Mouse (Mus musculus) myocyte (in vitro differentiated cells): ENCODE results near the gene Nim1k. TPM values are rescaled to one million over a fixed set of nuclear protein-coding genes. Genes with fewer than 3 reads are reported as not detected.

Source experiments
- H3K27me3 ChIP-seq: one replicate; pipeline ENCODE4 v1.6.1; 2011; ENCODE audit not compliant: control insufficient read depth, insufficient read depth, insufficient read length
- H3K36me3 ChIP-seq: one replicate; pipeline ENCODE4 v1.6.1; 2011; ENCODE audit not compliant: control insufficient read depth, insufficient read depth
- H3K4me2 ChIP-seq: one replicate; pipeline ENCODE4 v1.6.1; 2011; ENCODE audit warnings: low read depth, control low read depth
- H3K4me3 ChIP-seq: one replicate; pipeline ENCODE4 v1.5.1; 2011; ENCODE audit warnings: mild to moderate bottlenecking, control low read depth, moderate library complexity
- H3K79me2 ChIP-seq: one replicate; pipeline ENCODE4 v1.6.1; 2011; ENCODE audit not compliant: control insufficient read depth, insufficient read depth
- H3ac ChIP-seq: one replicate; pipeline ENCODE4 v1.6.1; 2011; ENCODE audit not compliant: control insufficient read depth, insufficient read length
- CEBPB ChIP-seq: IDR thresholded peaks from 2 replicates; pipeline ENCODE4 v1.6.1; 2011; ENCODE audit warnings: mild to moderate bottlenecking, moderate library complexity; ENCODE audit not compliant: poor library complexity, insufficient read depth, severe bottlenecking
- E2F4 ChIP-seq: IDR thresholded peaks from one replicate; pipeline ENCODE4 v1.6.1; 2011; ENCODE audit warnings: mild to moderate bottlenecking, control low read depth, moderate library complexity; ENCODE audit not compliant: insufficient read depth
- MAX ChIP-seq: IDR thresholded peaks from one replicate; pipeline ENCODE4 v1.6.1; 2011; ENCODE audit warnings: low read depth, mild to moderate bottlenecking, control low read depth
- MYOD1 ChIP-seq, 3 experiments: IDR thresholded peaks; one replicate each; pipeline ENCODE4 v1.6.1; 2011; ENCODE audit warnings: control low read depth in 2 of 3, low read depth in 2 of 3, mild to moderate bottlenecking in 2 of 3, moderate library complexity in 1 of 3; ENCODE audit not compliant: insufficient read length in 2 of 3, control insufficient read depth in 1 of 3
- MYOG ChIP-seq, 3 experiments: IDR thresholded peaks; one replicate each; pipeline ENCODE4 v1.6.1; 2011; ENCODE audit warnings: control low read depth in 2 of 3, low read depth in 2 of 3, mild to moderate bottlenecking in 2 of 3; ENCODE audit not compliant: insufficient read length in 2 of 3, control insufficient read depth in 1 of 3, insufficient read depth in 1 of 3
- POLR2A ChIP-seq: IDR thresholded peaks from one replicate; pipeline ENCODE4 v1.6.1; 2011; ENCODE audit warnings: low read depth, mild to moderate bottlenecking, control low read depth, moderate library complexity; ENCODE audit not compliant: insufficient read length
- POLR2AphosphoS2 ChIP-seq: IDR thresholded peaks from one replicate; pipeline ENCODE4 v1.6.1; 2011; ENCODE audit warnings: low read depth, control low read depth; ENCODE audit not compliant: insufficient read length
- REST ChIP-seq: IDR thresholded peaks from one replicate; pipeline ENCODE4 v1.6.1; 2011; ENCODE audit warnings: mild to moderate bottlenecking, control low read depth, moderate library complexity; ENCODE audit not compliant: insufficient read depth, insufficient read length
- SRF ChIP-seq: IDR thresholded peaks from one replicate; pipeline ENCODE4 v1.6.1; 2011; ENCODE audit warnings: low read depth; ENCODE audit not compliant: control insufficient read depth, insufficient read length
- TCF12 ChIP-seq: IDR thresholded peaks from one replicate; pipeline ENCODE4 v1.6.1; 2011; ENCODE audit warnings: mild to moderate bottlenecking, control low read depth; ENCODE audit not compliant: poor library complexity, insufficient read depth, severe bottlenecking
- TCF3 ChIP-seq: IDR thresholded peaks from one replicate; pipeline ENCODE4 v1.6.1; 2011; ENCODE audit warnings: low read depth, control low read depth; ENCODE audit not compliant: insufficient read length
- USF1 ChIP-seq: IDR thresholded peaks from one replicate; pipeline ENCODE4 v1.6.1; 2011; ENCODE audit warnings: low read depth, mild to moderate bottlenecking, control low read depth, moderate library complexity
- polyA plus RNA-seq: library from polyadenylated mRNA; unstranded; fragments of >200 nt; fragmentation: generic; extraction: Trizol; gene quantifications from one replicate; pipeline ENCODE4 v1.2.1, GENCODE M21; 2012; ENCODE audit warnings: missing spikeins

Nim1k gene
- polyA plus RNA-seq, 1 experiment, result 0.23 TPM

GRCm38 (mm10) chr13:119790761-119791579 is 35.3 kb upstream of the Nim1k start, which contains the start of gene Zfp131:
TSS of gene Zfp131 (minus strand) at chr13:119790889.
- peaks cover 18% of the 10 kb centered on the region for H3K36me3 ChIP-seq
- peak within 1 kb of the TSS; percentile 77 for H3K4me3 ChIP-seq
- H3K79me2 ChIP-seq, result peaks cover 23% of the 10 kb centered on the region
- no peaks in the 10 kb centered on the region for H3K27me3 ChIP-seq
- H3ac ChIP-seq, result peak within 1 kb of the TSS; percentile 97
- TF ChIP-seq POLR2AphosphoS2 (peak; percentile 72), MYOG (IDR thresholded peaks at IDR 0.05; ENCODE audit: control insufficient read depth in 1 of 3, insufficient read depth in 1 of 3, insufficient read length in 2 of 3, low read depth in 2 of 3) (peak in 1 of 3 experiments; percentile 2), USF1 (peak; percentile 2), E2F4 (no peak), MYOD1 (IDR thresholded peaks at IDR 0.05; ENCODE audit: control insufficient read depth in 1 of 3, insufficient read length in 2 of 3, low read depth in 2 of 3) (no peak), MAX (no peak), POLR2A (peak; percentile 84)
- H3K4me2 ChIP-seq, result peak within 1 kb of the TSS; percentile 79

- Histone ChIP-seq H3K27me3 (no peaks in the 10 kb centered on the region), H3ac (peak overlapping the region; percentile 97), H3K36me3 (peaks cover 27% of the 10 kb centered on the region), H3K4me2 (peak overlapping the region; percentile 79), H3K4me3 (peak overlapping the region; percentile 77), H3K79me2 (peaks cover 28% of the 10 kb centered on the region)
- TF ChIP-seq CEBPB, result peak; percentile 46; the same call in 1 of the 2 replicates
- no peak for TF ChIP-seq MYOG (IDR thresholded peaks at IDR 0.05; ENCODE audit: control insufficient read depth in 1 of 3, insufficient read depth in 1 of 3, insufficient read length in 2 of 3, low read depth in 2 of 3)
- no peak for TF ChIP-seq E2F4
- TF ChIP-seq TCF3, result no peak
- TF ChIP-seq MYOD1 (IDR thresholded peaks at IDR 0.05; ENCODE audit: control insufficient read depth in 1 of 3, insufficient read length in 2 of 3, low read depth in 2 of 3), result no peak
- no peak for TF ChIP-seq USF1
- TF ChIP-seq REST, result no peak
- TF ChIP-seq TCF12, result no peak
- TF ChIP-seq POLR2AphosphoS2, result peak; percentile 69
- TF ChIP-seq POLR2A, result peak; percentile 56
Measured at GRCm38 (mm10) chr13:119789851-119790717, 34.4 kb upstream of the Nim1k start.

- no peak overlapping the region for H3K4me3 ChIP-seq
- TF ChIP-seq POLR2AphosphoS2 (peak; percentile 32), E2F4 (no peak)
- H3K79me2 ChIP-seq, result peaks cover 46% of the 10 kb centered on the region
- H3K4me2 ChIP-seq, result no peak overlapping the region
- H3ac ChIP-seq, result no peak overlapping the region
- H3K36me3 ChIP-seq, result peaks cover 70% of the 10 kb centered on the region
- H3K27me3 ChIP-seq, result no peaks in the 10 kb centered on the region
Measured at GRCm38 (mm10) chr13:119783581-119783980, 27.9 kb upstream of the Nim1k start.

GRCm38 (mm10) chr13:119768541-119768940 is 12.9 kb upstream of the Nim1k start:
- no peak overlapping the region for H3ac ChIP-seq
- TF ChIP-seq CEBPB (no peak), MYOG (IDR thresholded peaks at IDR 0.05; ENCODE audit: control insufficient read depth in 1 of 3, insufficient read depth in 1 of 3, insufficient read length in 2 of 3, low read depth in 2 of 3) (no peak), REST (no peak), TCF3 (no peak), POLR2A (no peak), TCF12 (no peak), MAX (no peak)
- H3K36me3 ChIP-seq, result peaks cover 67% of the 10 kb centered on the region
- peaks cover 18% of the 10 kb centered on the region for H3K79me2 ChIP-seq
- H3K4me3 ChIP-seq, result no peak overlapping the region
- no peak overlapping the region for H3K4me2 ChIP-seq
- H3K27me3 ChIP-seq, result no peaks in the 10 kb centered on the region

GRCm38 (mm10) chr13:119766480-119766879 is 10.8 kb upstream of the Nim1k start:
- Histone ChIP-seq H3K4me3 (no peak overlapping the region), H3K27me3 (no peaks in the 10 kb centered on the region), H3K79me2 (peaks cover 18% of the 10 kb centered on the region), H3ac (no peak overlapping the region), H3K36me3 (peaks cover 54% of the 10 kb centered on the region), H3K4me2 (no peak overlapping the region)
- TF ChIP-seq POLR2AphosphoS2 (no peak), E2F4 (no peak), SRF (no peak), POLR2A (no peak), MYOD1 (IDR thresholded peaks at IDR 0.05; ENCODE audit: control insufficient read depth in 1 of 3, insufficient read length in 2 of 3, low read depth in 2 of 3) (no peak), CEBPB (no peak), MYOG (IDR thresholded peaks at IDR 0.05; ENCODE audit: control insufficient read depth in 1 of 3, insufficient read depth in 1 of 3, insufficient read length in 2 of 3, low read depth in 2 of 3) (no peak), REST (no peak), TCF3 (no peak), TCF12 (no peak), USF1 (no peak), MAX (no peak)
